Mouse (Mus musculus): Measurements from ENCODE around the gene Asphd2.

DNA sequence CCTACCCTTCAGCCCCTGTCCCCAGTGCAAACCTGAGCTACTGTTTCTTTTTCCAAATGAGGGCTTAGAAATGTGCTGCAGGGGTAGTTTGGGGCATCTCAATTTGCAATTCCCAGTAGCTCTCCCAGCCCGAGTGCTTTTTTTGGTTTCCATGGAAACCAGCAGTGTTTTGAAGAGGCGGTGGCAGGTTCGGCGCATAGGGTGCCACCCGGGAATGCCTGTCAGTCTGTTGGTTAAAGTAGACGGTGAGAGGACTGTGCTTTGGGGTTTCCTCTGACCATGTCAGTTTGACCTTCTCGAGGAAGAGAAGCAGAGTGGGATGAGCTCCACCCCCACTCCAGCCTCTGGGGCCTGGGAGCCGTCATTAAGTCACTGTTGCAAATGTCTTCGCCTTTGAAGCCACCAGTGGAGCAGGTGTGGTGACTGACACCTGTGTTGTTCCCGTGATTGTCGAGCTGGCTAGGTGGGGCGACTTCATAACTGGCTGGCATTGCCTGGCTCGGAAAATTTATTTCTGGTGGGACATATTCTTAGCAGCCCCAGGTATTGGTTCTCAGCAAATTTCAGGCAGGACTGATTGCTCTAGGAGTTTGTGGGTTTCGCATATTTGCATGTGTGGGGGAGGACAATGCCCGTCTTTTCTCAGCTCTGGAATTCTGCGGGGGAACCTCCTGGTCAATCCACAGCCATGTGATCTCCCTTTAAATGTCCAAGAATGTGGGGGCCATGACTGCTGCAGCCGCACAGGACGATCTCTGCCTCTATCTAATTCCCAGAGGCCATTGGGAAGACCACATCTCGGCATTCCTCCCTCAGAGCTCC, 17.1 kb upstream of the Asphd2 start:
- TF ChIP-seq POLR2A (IDR thresholded peaks at IDR 0.05; ENCODE audit: control insufficient read depth in 1 of 2, insufficient read depth in 1 of 2, low read depth in 1 of 2, low read length in 2 of 2, poor library complexity in 1 of 2): no peak
- no peak for TF ChIP-seq CTCF (IDR thresholded peaks at IDR 0.05 in 2 of 3, conservative IDR thresholded peaks at IDR 0.05 in 1 of 3; ENCODE audit: control insufficient read depth in 1 of 3, insufficient read depth in 1 of 3, low read depth in 2 of 3, low read length in 3 of 3, poor library complexity in 1 of 3, severe bottlenecking in 1 of 3)
- TF ChIP-seq E2F4 (IDR thresholded peaks at IDR 0.05; ENCODE audit: borderline replicate concordance, low read depth, low read length): no peak
- TF ChIP-seq NELFE (IDR thresholded peaks at IDR 0.05; ENCODE audit: low read depth, low read length): no peak
- TF ChIP-seq USF1 (IDR thresholded peaks at IDR 0.05; ENCODE audit: low read depth, low read length): no peak
- no peak for TF ChIP-seq TAL1 (IDR thresholded peaks at IDR 0.05; ENCODE audit: low read length)
- TF ChIP-seq MXI1 (IDR thresholded peaks at IDR 0.05; ENCODE audit: low read depth, low read length): no peak
- no peak for TF ChIP-seq CHD1 (IDR thresholded peaks at IDR 0.05; ENCODE audit: low read depth, low read length)
- no peak for TF ChIP-seq SIN3A (IDR thresholded peaks at IDR 0.05; ENCODE audit: low read length)
- no peak for TF ChIP-seq POLR2AphosphoS2 (IDR thresholded peaks at IDR 0.05; ENCODE audit: low read length)
- TF ChIP-seq USF2 (IDR thresholded peaks at IDR 0.05; ENCODE audit: borderline replicate concordance in 1 of 2, insufficient read depth in 1 of 2, low read depth in 1 of 2, low read length in 2 of 2): no peak
- no peak for TF ChIP-seq MEF2A (IDR thresholded peaks at IDR 0.05; ENCODE audit: extremely low read depth, insufficient replicate concordance, low read depth, low read length, poor library complexity, severe bottlenecking)
- TF ChIP-seq EP300 (IDR thresholded peaks at IDR 0.05; ENCODE audit: low read depth in 1 of 2, low read length in 2 of 2): no peak
